Mouse (Mus musculus) adrenal gland, adult 8-10 months (tissue): Measurements from ENCODE around the gene Blcap. TPM values are rescaled to one million over a fixed set of nuclear protein-coding genes. Genes with fewer than 3 reads are reported as not detected.
A peak's percentile ranks its signal among the peaks of the same experiment; 100 is the strongest.

Source experiments
- DNase-seq: peaks from one replicate; pipeline ENCODE4 v3.0.0; 2022
- microRNA-seq, 2 experiments: library from miRNA; unstranded; fragments of <30 nt; microRNA quantifications; one replicate each; pipeline ENCODE4 v1.2.0; 2022
- total RNA-seq, 4 experiments: library from RNA; stranded (reverse); gene quantifications; 2 replicates each; pipeline ENCODE4 v1.2.4; 2022

Gene Blcap
- total RNA-seq, 4 experiments from 2014 or later = 81.0 to 96.7 (median 91.6) TPM

GRCm38 (mm10) chr2:157518451-157518850, 52.6 kb downstream of the Blcap start:
- DNase-seq = no peak

DNA sequence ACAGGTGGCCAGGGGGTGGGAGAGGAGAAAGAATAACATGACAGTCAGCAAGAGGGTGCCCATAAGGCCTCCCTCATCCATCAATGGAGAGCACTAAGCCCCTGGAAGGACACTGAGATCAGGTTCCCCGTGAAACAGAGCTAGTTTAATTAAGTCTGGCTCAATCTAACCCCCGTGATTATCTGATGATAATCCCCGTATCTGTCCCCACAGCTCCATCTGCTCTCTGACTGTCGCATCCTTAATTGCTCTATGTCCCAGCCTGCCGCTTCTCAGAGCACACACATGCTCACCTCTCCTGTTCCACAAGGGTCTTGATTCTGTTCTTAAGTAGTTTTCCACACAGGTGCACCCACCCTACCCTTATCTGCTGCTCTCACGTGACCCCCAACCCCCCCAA, 53.5 kb downstream of the Blcap start:
- DNase-seq = no peak

DNA sequence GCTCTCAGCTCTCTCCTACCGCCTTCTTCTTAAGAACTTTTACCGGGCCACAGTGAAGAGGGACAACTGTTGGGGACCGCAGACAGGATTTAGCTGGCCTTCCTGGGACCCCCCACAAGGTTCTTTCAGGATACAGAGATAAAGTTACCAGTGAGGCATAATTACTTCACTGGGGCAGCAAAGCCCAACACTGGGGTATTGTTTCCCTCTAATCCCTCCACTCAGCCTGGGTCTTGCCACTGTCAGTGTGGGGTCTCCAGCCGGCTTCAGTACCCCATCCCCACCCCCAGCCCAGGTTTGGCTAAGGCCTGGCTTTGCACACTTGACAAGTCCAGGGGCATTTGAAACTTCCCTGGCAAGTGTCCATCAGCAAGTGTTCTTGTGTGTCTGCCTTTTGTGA, 56.7 kb downstream of the Blcap start:
- no peak for DNase-seq

DNA sequence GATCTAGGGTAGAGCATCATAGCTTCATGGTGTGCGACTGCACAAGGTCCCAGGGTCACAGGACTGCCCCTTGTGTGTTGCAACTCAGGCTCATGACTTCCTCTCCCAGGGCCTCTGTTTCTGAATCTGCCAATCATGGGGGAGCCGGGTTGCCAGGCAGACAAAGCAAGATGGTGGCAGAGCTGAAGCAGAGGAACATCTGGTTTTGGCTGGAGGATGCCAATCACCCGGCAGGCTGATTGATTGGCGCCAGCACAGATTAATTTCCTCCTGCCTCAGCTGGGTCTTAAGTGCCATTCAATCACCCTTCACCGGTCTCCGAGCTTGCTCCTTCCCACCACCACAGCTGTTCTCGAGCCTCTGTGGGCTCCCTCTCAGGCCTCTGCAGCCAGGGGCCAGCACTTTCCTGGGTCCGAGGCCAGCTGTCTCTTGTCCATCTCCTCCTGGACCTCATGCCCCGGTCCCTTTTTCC, 57.3 kb downstream of the Blcap start:
- no peak for DNase-seq

- DNase-seq = no peak
These were observed 58.2 kb downstream of the Blcap start for GRCm38 (mm10) chr2:157512859-157513258.

GRCm38 (mm10) chr2:157510031-157510430, 61.0 kb downstream of the Blcap start:
- DNase-seq = no peak

GRCm38 (mm10) chr2:157509182-157509581, 61.9 kb downstream of the Blcap start:
- peak; percentile 58 for DNase-seq

DNA sequence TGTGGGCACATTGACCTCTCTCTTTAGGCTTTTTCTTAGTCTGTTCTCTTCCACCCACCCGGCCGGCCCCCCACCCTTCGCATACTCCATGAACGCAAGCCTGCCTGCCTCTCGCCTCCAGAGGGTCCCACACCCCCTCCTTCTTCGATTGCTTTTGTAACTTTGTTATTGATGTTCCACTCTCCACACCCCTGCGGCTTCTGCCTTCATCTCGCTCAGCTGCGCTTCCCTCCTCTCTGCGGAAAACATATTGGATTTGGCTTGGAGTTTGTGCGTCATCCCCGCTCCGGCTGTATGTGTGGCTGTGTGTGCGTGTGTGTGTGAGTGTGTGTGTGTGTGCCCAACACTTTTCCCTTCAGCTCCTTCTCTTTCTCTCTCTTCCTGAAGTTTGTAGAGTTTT, 64.3 kb downstream of the Blcap start:
- DNase-seq = no peak

Small RNA genes lying within 50 kb of the gene (microRNA-seq; reads per million reads assigned to microRNA genes)
- 0.18 to 1.5 reads per million in 2 experiments for gene Gm23134

Other genes starting within 250 kb of the Blcap start
- not detected for gene Ghrh, start 223.8 kb downstream of the Blcap start, total RNA-seq
- 10 to 100 TPM; 36.3 to 40.3 (median 36.5) TPM for gene Manbal, start 203.7 kb downstream of the Blcap start, total RNA-seq
- 10 to 100 TPM; 18.3 to 32.9 (median 24.8) TPM for gene Src, start 152.8 kb downstream of the Blcap start, total RNA-seq
- 100 to 1,000 TPM in 2 of 4 experiments, 10 to 100 TPM in 2; 42.5 to 190 (median 123) TPM for gene Nnat, start 11.2 kb downstream of the Blcap start, total RNA-seq
- 10 to 100 TPM; 16.6 to 28.6 (median 21.0) TPM for gene Ctnnbl1, start 166.1 kb upstream of the Blcap start, total RNA-seq